Mouse (Mus musculus) embryonic facial prominence, embryonic 15.5 days (tissue): ENCODE data around the gene Ppp1r3f. TPM values are rescaled to one million over a fixed set of nuclear protein-coding genes. Genes with fewer than 3 reads are reported as not detected.
A peak's percentile ranks its signal among the peaks of the same experiment; 100 is the strongest.

Source experiments
- ATAC-seq: fragments of 200-750 bp; cut with Nextera tagmentation; 2 replicates; pipeline ENCODE4 v1.8.0; 2017; ENCODE audit warnings: low read depth, moderate TSS enrichment; ENCODE audit not compliant: insufficient number of reproducible peaks, low FRiP score, low TSS enrichment
- H3K27ac ChIP-seq: fragments of 300-500 bp; sonication (generic); replicated peaks from 2 replicates; pipeline ENCODE4 v1.5.1; 2015; ENCODE audit warnings: mild to moderate bottlenecking, inconsistent platforms
- H3K27me3 ChIP-seq: fragments of 300-500 bp; sonication (generic); 2 replicates; pipeline ENCODE4 v1.6.1; 2015; ENCODE audit warnings: inconsistent platforms
- H3K36me3 ChIP-seq: fragments of 300-500 bp; sonication (generic); 2 replicates; pipeline ENCODE4 v1.6.1; 2015; ENCODE audit warnings: mild to moderate bottlenecking, inconsistent platforms
- H3K4me1 ChIP-seq: fragments of 300-500 bp; sonication (generic); 2 replicates; pipeline ENCODE4 v1.6.1; 2015; ENCODE audit warnings: inconsistent platforms
- H3K4me2 ChIP-seq: fragments of 300-500 bp; sonication (generic); replicated peaks from 2 replicates; pipeline ENCODE4 v1.6.1; 2015; ENCODE audit warnings: mild to moderate bottlenecking, inconsistent platforms
- H3K4me3 ChIP-seq: fragments of 300-500 bp; sonication (generic); replicated peaks from 2 replicates; pipeline ENCODE4 v1.5.1; 2015; ENCODE audit warnings: mild to moderate bottlenecking, inconsistent platforms
- H3K9ac ChIP-seq: fragments of 300-500 bp; sonication (generic); 2 replicates; pipeline ENCODE4 v1.6.1; 2015; ENCODE audit warnings: inconsistent platforms
- H3K9me3 ChIP-seq: fragments of 300-500 bp; sonication (generic); replicated peaks from 2 replicates; pipeline ENCODE4 v1.6.1; 2016; ENCODE audit warnings: inconsistent platforms
- WGBS: fragments of 180-500 bp; shearing (Covaris S2); methylation state at CpG from one replicate; pipeline ENCODE4 v1.1.7; 2015; 5-methylcytosine and 5-hydroxymethylcytosine counted together
- polyA plus RNA-seq: library from polyadenylated mRNA; unstranded; fragments of >200 nt; fragmentation: Nextera tagmentation; extraction: Ambion mirVana; gene quantifications from 2 replicates; pipeline ENCODE4 v1.2.1, GENCODE M21; 2015

Gene Ppp1r3f
- 2.3 and 2.6 TPM in 2 replicates for polyA plus RNA-seq

DNA sequence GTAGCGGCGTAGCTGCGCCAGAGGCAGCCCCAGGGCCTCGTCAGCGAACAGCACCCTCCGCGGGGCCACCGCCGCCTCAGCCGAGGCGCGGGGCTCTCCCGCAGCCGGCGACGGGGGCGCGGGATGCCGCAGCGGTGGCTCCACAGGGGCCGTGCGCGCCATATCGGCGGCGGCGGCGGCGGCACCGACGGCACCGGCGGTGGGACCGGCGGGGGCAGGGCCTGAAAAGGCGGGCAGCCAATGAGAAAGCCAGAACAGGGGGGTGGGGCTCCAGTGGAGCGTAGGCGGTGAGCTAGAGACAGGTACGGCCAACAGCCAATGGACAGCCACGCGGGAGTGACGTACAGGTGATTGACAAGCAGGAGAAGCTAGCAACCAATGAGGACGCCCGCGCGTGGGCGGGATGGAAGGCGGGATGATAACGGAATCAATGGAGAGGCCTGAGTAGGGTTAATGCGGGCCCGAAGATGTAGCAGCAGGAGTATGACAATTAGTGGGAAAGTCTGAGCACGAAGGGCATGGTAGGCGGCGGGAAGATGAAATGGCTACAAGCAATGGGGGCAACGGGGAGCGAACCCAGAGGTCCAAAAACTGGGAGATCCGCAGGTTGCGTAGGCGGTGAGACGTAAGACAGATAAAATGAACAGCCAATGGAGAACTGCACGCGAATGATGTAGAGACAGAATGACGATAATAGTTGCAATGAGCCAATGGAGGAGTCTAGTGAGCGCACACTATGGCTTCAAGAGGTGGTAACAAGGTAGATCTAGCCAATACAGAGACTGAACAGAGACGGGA, at the start of gene Ppp1r3f:
Ppp1r3f (minus strand) TSS at position 197 of the 798 bp plus-strand sequence.
- Histone ChIP-seq H3K9ac (peak within 1 kb of the TSS; percentile 55), H3K4me3 (peak within 1 kb of the TSS; percentile 61), H3K36me3 (no peaks in the 10 kb centered on the region), H3K9me3 (no peaks in the 10 kb centered on the region), H3K27ac (peak within 1 kb of the TSS; percentile 80), H3K4me1 (peaks cover 8% of the 10 kb centered on the region), H3K27me3 (no peaks in the 10 kb centered on the region), H3K4me2 (peak within 1 kb of the TSS; percentile 63)
- WGBS: 15% methylated on average over 56 of the region's 65 CpGs
- peak; percentile 98 for ATAC-seq

GRCm38 (mm10) chrX:7617889-7618551, 43.9 kb upstream of the Ppp1r3f start:
- Histone ChIP-seq H3K9ac (no peak overlapping the region), H3K9me3 (no peaks in the 10 kb centered on the region), H3K4me2 (no peak overlapping the region), H3K27ac (no peak overlapping the region), H3K27me3 (no peaks in the 10 kb centered on the region), H3K36me3 (no peaks in the 10 kb centered on the region), H3K4me3 (no peak overlapping the region), H3K4me1 (no peaks in the 10 kb centered on the region)
- no peak for ATAC-seq
- 75% methylated on average over 12 of the region's 12 CpGs for WGBS

DNA sequence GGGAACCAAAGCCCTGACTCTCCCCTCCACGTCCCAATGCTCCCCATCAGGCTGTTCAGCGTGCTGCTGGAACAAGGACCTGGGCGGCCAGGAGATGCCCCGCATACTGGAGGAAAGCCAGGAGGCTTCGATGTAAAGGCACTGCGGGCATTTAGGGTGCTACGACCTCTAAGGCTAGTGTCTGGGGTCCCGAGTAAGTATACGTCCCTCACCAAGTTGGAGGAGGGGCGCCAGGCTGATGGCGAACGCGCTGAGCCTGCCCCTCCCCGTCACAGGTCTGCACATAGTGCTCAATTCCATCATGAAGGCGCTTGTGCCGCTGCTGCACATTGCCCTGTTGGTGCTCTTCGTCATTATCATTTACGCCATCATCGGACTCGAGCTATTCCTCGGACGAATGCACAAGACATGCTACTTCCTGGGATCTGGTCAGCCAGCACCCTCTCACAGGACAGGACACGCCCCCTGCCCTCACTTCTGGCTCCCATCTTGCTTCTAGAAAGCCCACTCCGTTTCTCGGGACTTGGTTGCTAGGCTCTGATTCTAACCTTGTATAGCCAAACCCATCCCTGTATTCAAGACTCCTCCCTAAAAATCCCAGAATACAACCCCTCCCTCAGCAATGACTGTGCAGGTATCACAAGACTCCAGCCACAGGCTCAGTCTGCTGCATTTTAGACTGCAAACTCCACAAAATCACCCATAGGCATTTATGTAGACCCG, 36.6 kb upstream of the Ppp1r3f start:
- Histone ChIP-seq H3K4me1 (no peaks in the 10 kb centered on the region), H3K27ac (no peak overlapping the region), H3K27me3 (no peaks in the 10 kb centered on the region; the same call in 1 of the 2 replicates), H3K9ac (no peak overlapping the region), H3K4me2 (peak overlapping the region; percentile 58), H3K4me3 (peak overlapping the region; percentile 34), H3K36me3 (no peaks in the 10 kb centered on the region), H3K9me3 (no peaks in the 10 kb centered on the region)
- ATAC-seq: no peak
- WGBS: 20% methylated on average over 26 of the region's 26 CpGs

DNA sequence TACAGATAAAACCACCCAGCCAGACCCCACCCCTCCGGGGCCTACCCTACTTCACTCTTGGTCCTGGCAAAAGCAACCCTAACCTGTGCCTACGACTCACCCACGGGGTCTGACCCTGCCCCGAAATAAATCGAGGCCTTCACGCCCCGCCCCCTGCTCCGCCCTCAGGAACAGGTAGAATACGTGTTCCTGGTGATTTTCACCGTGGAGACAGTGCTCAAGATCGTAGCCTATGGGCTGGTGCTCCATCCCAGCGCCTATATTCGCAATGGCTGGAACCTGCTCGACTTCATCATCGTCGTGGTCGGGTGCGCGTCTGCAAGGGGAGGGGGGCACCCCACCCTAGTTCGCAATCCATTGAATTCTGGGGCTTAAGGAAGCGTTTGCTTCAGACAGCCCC, 36.0 kb upstream of the Ppp1r3f start:
- no peak overlapping the region for H3K9ac ChIP-seq
- H3K4me2 ChIP-seq: peak overlapping the region; percentile 58
- no peaks in the 10 kb centered on the region; the same call in 1 of the 2 replicates for H3K27me3 ChIP-seq
- no peaks in the 10 kb centered on the region for H3K4me1 ChIP-seq
- H3K27ac ChIP-seq: no peak overlapping the region
- no peak for ATAC-seq
- H3K4me3 ChIP-seq: peak overlapping the region; percentile 34
- 26% methylated on average over 21 of the region's 21 CpGs for WGBS
- H3K36me3 ChIP-seq: no peaks in the 10 kb centered on the region
- H3K9me3 ChIP-seq: no peaks in the 10 kb centered on the region

DNA sequence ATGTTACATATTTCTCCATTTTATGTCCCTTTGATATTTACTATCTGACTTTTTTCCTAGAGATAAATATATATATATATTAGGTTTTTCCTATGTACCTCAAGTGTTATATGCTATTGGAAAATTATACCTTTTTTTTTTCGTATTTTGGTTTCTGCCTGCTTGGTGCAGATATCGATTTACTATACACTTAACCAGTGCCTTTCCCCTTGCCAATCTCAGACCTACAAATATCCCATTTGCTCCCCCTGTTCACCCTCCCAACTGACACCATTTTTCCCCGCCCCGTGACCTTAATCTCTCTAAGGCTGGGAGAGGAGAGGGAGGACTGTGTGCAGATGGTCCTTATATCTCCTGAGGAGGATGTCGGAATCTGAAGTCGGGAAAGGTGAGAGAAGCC, 32.7 kb upstream of the Ppp1r3f start, which contains the start of gene Cacna1f:
Cacna1f (plus strand) TSS at position 301 of the 400 bp plus-strand sequence.
- no peaks in the 10 kb centered on the region; the same call in 1 of the 2 replicates for H3K27me3 ChIP-seq
- WGBS: 67% methylated on average over 6 of the region's 6 CpGs
- no peaks in the 10 kb centered on the region for H3K4me1 ChIP-seq
- no peak for ATAC-seq
- no peak within 1 kb of the TSS for H3K4me2 ChIP-seq
- H3K4me3 ChIP-seq: no peak within 1 kb of the TSS
- no peak within 1 kb of the TSS for H3K27ac ChIP-seq
- no peak within 1 kb of the TSS for H3K9ac ChIP-seq
- H3K9me3 ChIP-seq: no peaks in the 10 kb centered on the region
- no peaks in the 10 kb centered on the region for H3K36me3 ChIP-seq

- no peak overlapping the region for H3K27ac ChIP-seq
- no peaks in the 10 kb centered on the region for H3K9me3 ChIP-seq
- no peak overlapping the region for H3K4me3 ChIP-seq
- H3K4me2 ChIP-seq: 0 out of 2 replicates have a peak overlapping the region, but pooled peaks have one; percentile 12
- H3K27me3 ChIP-seq: no peaks in the 10 kb centered on the region
- no peaks in the 10 kb centered on the region for H3K36me3 ChIP-seq
- no peak overlapping the region for H3K9ac ChIP-seq
- no peaks in the 10 kb centered on the region for H3K4me1 ChIP-seq
- WGBS: 40% methylated on average over 8 of the region's 8 CpGs
- no peak for ATAC-seq
Observed at GRCm38 (mm10) chrX:7605575-7605941, 31.5 kb upstream of the Ppp1r3f start.

GRCm38 (mm10) chrX:7604879-7605574, 30.9 kb upstream of the Ppp1r3f start, which contains the start of gene Ccdc22:
Ccdc22 (minus strand) TSS chrX:7605517.
- 20% methylated on average over 28 of the region's 28 CpGs for WGBS
- H3K27ac ChIP-seq: no peak within 1 kb of the TSS
- ATAC-seq: peak; percentile 87

GRCm38 (mm10) chrX:7604004-7604403, 29.9 kb upstream of the Ppp1r3f start:
- Histone ChIP-seq H3K9ac (no peak overlapping the region), H3K4me3 (no peak overlapping the region), H3K27me3 (no peaks in the 10 kb centered on the region), H3K36me3 (0 out of 2 replicates have a peak, but pooled peaks cover 1% of the 10 kb centered on the region), H3K4me2 (peak overlapping the region; percentile 46; the same call in 1 of the 2 replicates), H3K27ac (no peak overlapping the region), H3K9me3 (no peaks in the 10 kb centered on the region), H3K4me1 (no peaks in the 10 kb centered on the region)
- ATAC-seq: no peak
- 82% methylated on average over 7 of the region's 7 CpGs for WGBS

More at GRCm38 (mm10) chrX:7604879-7605574, 30.9 kb upstream of the Ppp1r3f start, which contains the start of gene Ccdc22:
- Histone ChIP-seq H3K4me2 (peak within 1 kb of the TSS; percentile 46), H3K27me3 (no peaks in the 10 kb centered on the region), H3K9ac (peak within 1 kb of the TSS; percentile 10; the same call in 1 of the 2 replicates), H3K36me3 (no peaks in the 10 kb centered on the region), H3K4me3 (peak within 1 kb of the TSS; percentile 51), H3K4me1 (no peaks in the 10 kb centered on the region), H3K9me3 (no peaks in the 10 kb centered on the region)

GRCm38 (mm10) chrX:7595371-7595770, 21.3 kb upstream of the Ppp1r3f start:
- Histone ChIP-seq H3K27ac (no peak overlapping the region), H3K27me3 (no peaks in the 10 kb centered on the region), H3K36me3 (0 out of 2 replicates have a peak, but pooled peaks cover 8% of the 10 kb centered on the region), H3K9me3 (no peaks in the 10 kb centered on the region), H3K4me3 (no peak overlapping the region), H3K4me1 (no peaks in the 10 kb centered on the region), H3K4me2 (no peak overlapping the region), H3K9ac (no peak overlapping the region)
- ATAC-seq: no peak
- WGBS: 89% methylated on average over 9 of the region's 9 CpGs

DNA sequence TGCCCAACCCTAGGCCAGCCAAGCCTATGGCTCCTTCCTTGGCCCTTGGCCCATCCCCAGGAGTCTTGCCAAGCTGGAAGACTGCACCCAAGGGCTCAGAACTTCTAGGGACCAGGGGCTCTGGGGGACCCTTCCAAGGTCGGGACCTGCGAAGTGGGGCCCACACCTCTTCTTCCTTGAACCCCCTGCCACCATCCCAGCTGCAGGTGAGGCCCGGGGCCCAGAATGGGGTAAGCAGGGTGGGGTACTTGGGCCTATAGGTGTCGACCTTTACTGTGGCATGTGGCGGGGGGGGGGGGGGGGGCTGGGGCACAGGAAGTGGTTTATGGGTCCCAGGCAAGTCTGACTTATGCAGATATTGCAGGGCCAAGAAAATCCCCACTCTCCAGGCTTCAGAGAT, 12.3 kb upstream of the Ppp1r3f start:
- Histone ChIP-seq H3K4me1 (no peaks in the 10 kb centered on the region), H3K9me3 (no peaks in the 10 kb centered on the region), H3K27me3 (no peaks in the 10 kb centered on the region), H3K4me2 (no peak overlapping the region), H3K36me3 (0 out of 2 replicates have a peak, but pooled peaks cover 2% of the 10 kb centered on the region), H3K4me3 (no peak overlapping the region), H3K9ac (no peak overlapping the region), H3K27ac (no peak overlapping the region)
- WGBS: 96% methylated on average over 3 of the region's 5 CpGs
- ATAC-seq: no peak
